ENCODE assay signal across 12 mouse cellular contexts in the genomic region with DNA sequence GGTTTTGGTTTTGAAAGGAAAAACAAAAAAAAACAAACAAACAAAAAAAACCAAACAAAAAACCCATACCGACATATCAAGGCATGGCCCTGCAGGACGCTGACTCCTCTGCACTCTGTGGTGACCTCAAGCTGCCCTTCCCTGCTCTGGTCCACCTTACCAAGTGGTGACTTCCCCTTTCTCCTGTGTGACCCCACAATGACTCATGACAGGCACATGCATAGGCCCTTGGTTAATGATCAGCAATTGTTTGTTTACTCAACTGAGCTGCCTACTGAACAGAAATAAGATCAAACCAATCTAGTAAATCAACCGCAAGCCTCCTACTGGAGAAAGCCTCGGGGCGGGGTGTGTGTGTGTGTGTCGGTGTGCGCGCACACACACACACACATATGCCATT.
DNase-seq lines count a peak whose midpoint lies in the region; ATAC-seq and TF ChIP-seq lines count a peak whose summit lies in the region.
"Had no signal": no experiment of that assay in that cellular context is flagged by ENCODE, and none has a peak within 500 bp of the region (broad histone marks: within the 10 kb centered on the region; RNA-seq: fewer than 3 reads in every experiment).

No protein-coding gene starts in this region.

- intact Hi-C loops in gastrocnemius, adult 2 months (cut with DNase I), result no loop called here
- intact Hi-C loops in left cerebral cortex, adult 2 months (cut with DNase I), result no loop called here
- intact Hi-C loops in left cerebral cortex, postnatal 36 days (cut with DNase I), result no loop called here

- H3K4me3 ChIP-seq in gastrocnemius, adult 2 months, result no peak overlapping the region
- H3K4me3 ChIP-seq in kidney, adult 2 months (ENCODE audit: insufficient read depth, low read depth, low read length), result no peak overlapping the region
- no peak overlapping the region for H3K4me3 ChIP-seq in liver, embryonic 12.5 days
- no peak overlapping the region for H3K4me3 ChIP-seq in stomach, embryonic 14.5 days (ENCODE audit: low read depth, low read length)
- H3K4me3 ChIP-seq in left cerebral cortex, adult 2 months, result no peak overlapping the region
- H3K4me3 ChIP-seq: forebrain, embryonic 12.5 days; limb, embryonic 10.5 days had no signal

- no peak for TF ChIP-seq POLR2A in kidney, adult 2 months (IDR thresholded peaks at IDR 0.05; ENCODE audit: low read depth, low read length)

- no peaks in the 10 kb centered on the region for H3K27me3 ChIP-seq in kidney, adult 2 months (replicated peaks; ENCODE audit: control insufficient read depth, insufficient read depth, low read length)
- no peaks in the 10 kb centered on the region for H3K27me3 ChIP-seq in liver, embryonic 12.5 days (replicated peaks)
- H3K27me3 ChIP-seq in stomach, embryonic 14.5 days (ENCODE audit: control insufficient read depth, insufficient read depth, low read length), result no peaks in the 10 kb centered on the region
- H3K27me3 ChIP-seq: forebrain, embryonic 12.5 days had no signal

- DNase-seq in gastrocnemius, adult 2 months, result no peak
- no peak for DNase-seq in gastrocnemius, postnatal 4 days (ENCODE audit: low spot score in 2 of 2)
- peak; percentile 86 for DNase-seq in kidney, adult 2 months
- DNase-seq in left cerebral cortex, adult 2 months (ENCODE audit: extremely low spot score in 1 of 2, low spot score in 2 of 2), result no peak
- DNase-seq in left cerebral cortex, postnatal 36 days (ENCODE audit: low spot score in 2 of 2), result no peak
- DNase-seq in c-Kit-positive CD71-positive TER-119-positive erythroid progenitor cells, embryonic 14.5 days (ENCODE audit: low spot score), result no peak
- DNase-seq: embryo, embryonic 11 days had no signal

- no peak for ATAC-seq in liver, embryonic 12.5 days
- peak; percentile 69; the same call in 1 of the 2 replicates for ATAC-seq in stomach, embryonic 14.5 days (ENCODE audit: insufficient number of reproducible peaks, insufficient read depth, low FRiP score, low read depth)
- ATAC-seq: inflammation-experienced regulatory T-cells, adult 6 months had no signal

- no peaks in the 10 kb centered on the region for H3K9me3 ChIP-seq in liver, embryonic 12.5 days (replicated peaks)
- no peaks in the 10 kb centered on the region for H3K9me3 ChIP-seq in stomach, embryonic 14.5 days (ENCODE audit: control insufficient read depth, low read depth, low read length)
- H3K9me3 ChIP-seq: forebrain, embryonic 12.5 days; limb, embryonic 10.5 days had no signal

- H3K4me1 ChIP-seq in kidney, adult 2 months (ENCODE audit: control insufficient read depth, insufficient read depth, low read length), result peaks cover 44% of the 10 kb centered on the region
- H3K4me1 ChIP-seq in liver, embryonic 12.5 days, result peaks cover 85% of the 10 kb centered on the region
- H3K4me1 ChIP-seq in stomach, embryonic 14.5 days (ENCODE audit: control insufficient read depth, insufficient read depth, low read length), result peaks cover 2% of the 10 kb centered on the region; the same call in 1 of the 2 replicates
- H3K4me1 ChIP-seq: forebrain, embryonic 12.5 days had no signal

- no peaks in the 10 kb centered on the region for H3K36me3 ChIP-seq in kidney, adult 2 months (ENCODE audit: control insufficient read depth, insufficient read depth, low read length)
- no peaks in the 10 kb centered on the region for H3K36me3 ChIP-seq in liver, embryonic 12.5 days
- no peaks in the 10 kb centered on the region for H3K36me3 ChIP-seq in stomach, embryonic 14.5 days (ENCODE audit: control insufficient read depth, insufficient read depth, low read length)
- H3K36me3 ChIP-seq: forebrain, embryonic 12.5 days; limb, embryonic 10.5 days had no signal

- WGBS in kidney, adult 2 months, result 40% methylated on average over 8 of the region's 8 CpGs
- whole genome bisulfite sequencing in liver, embryonic 12.5 days (ENCODE audit: insufficient replicate concordance), result 62% methylated on average over 8 of the region's 8 CpGs
- WGBS in stomach, embryonic 14.5 days, result 84% methylated on average over 8 of the region's 8 CpGs

- H3K9ac ChIP-seq in liver, embryonic 12.5 days, result no peak overlapping the region
- no peak overlapping the region for H3K9ac ChIP-seq in stomach, embryonic 14.5 days (replicated peaks; ENCODE audit: low read depth, low read length)
- H3K9ac ChIP-seq: forebrain, embryonic 12.5 days had no signal

- H3K4me2 ChIP-seq in liver, embryonic 12.5 days, result no peak overlapping the region
- no peak overlapping the region for H3K4me2 ChIP-seq in stomach, embryonic 14.5 days (replicated peaks; ENCODE audit: low read depth, low read length)
- H3K4me2 ChIP-seq: forebrain, embryonic 12.5 days had no signal

- H3K27ac ChIP-seq in gastrocnemius, adult 2 months, result peak overlapping the region; percentile 38; the same call in 1 of the 2 replicates
- peak overlapping the region; percentile 44; the same call in 1 of the 2 replicates for H3K27ac ChIP-seq in kidney, adult 2 months (ENCODE audit: insufficient read depth, low read depth, low read length)
- H3K27ac ChIP-seq in liver, embryonic 12.5 days, result peak overlapping the region; percentile 34; the same call in 1 of the 2 replicates
- no peak overlapping the region for H3K27ac ChIP-seq in stomach, embryonic 14.5 days (ENCODE audit: low read length)
- H3K27ac ChIP-seq in left cerebral cortex, adult 2 months, result no peak overlapping the region
- H3K27ac ChIP-seq: forebrain, embryonic 12.5 days; limb, embryonic 10.5 days had no signal

- TF ChIP-seq CTCF in gastrocnemius, adult 2 months (IDR thresholded peaks at IDR 0.05), result no peak
- TF ChIP-seq CTCF in kidney, adult 2 months (conservative IDR thresholded peaks at IDR 0.05; ENCODE audit: insufficient read depth, insufficient read length, low read depth, low read length), result 0 out of 2 replicates have a peak, but pooled peaks have one; percentile 0
- no peak for TF ChIP-seq CTCF in left cerebral cortex, adult 2 months (IDR thresholded peaks at IDR 0.05)

Comparison
In these comparisons a context has a peak if more than half of its experiments do, and no peak if none do; other contexts are left out.
1. H3K27ac ChIP-seq: peak in gastrocnemius, adult 2 months (single experiment), kidney, adult 2 months (single experiment) and liver, embryonic 12.5 days (single experiment); none in stomach, embryonic 14.5 days (single experiment) and left cerebral cortex, adult 2 months (single experiment).